In the genomic region with DNA sequence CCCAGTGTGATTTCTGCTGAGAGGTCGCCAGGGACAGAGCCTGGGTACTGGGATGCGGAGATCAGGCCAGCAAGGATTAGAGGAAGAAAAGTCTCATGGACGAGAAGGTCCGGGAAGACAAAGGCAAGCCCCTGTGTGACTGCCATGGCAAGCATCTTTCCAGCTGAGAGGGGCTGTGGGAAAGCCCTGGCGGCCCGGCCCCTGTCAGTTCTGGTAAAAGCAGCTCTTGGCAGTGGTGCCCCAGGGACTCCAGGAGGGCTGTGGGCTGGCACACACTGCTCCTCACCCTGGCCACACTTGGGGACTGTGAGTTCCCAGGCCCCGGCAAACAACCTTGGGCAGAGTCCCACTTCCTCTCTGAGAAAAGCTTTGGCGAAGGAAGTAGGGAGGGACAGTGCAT, we compare ENCODE assay signal across 10 mouse cellular contexts.
DNase-seq lines count a peak whose midpoint lies in the region; ATAC-seq and TF ChIP-seq lines count a peak whose summit lies in the region.
"Had no signal": no experiment of that assay in that cellular context is flagged by ENCODE, and none has a peak within 500 bp of the region (broad histone marks: within the 10 kb centered on the region; RNA-seq: fewer than 3 reads in every experiment).

No protein-coding gene starts in this region.

- no peak overlapping the region for H3K9ac ChIP-seq in liver, embryonic 12.5 days

- no peaks in the 10 kb centered on the region for H3K36me3 ChIP-seq in heart, embryonic 10.5 days
- no peaks in the 10 kb centered on the region for H3K36me3 ChIP-seq in liver, embryonic 12.5 days

- ATAC-seq in liver, embryonic 12.5 days, result no peak

- no peak overlapping the region for H3K4me3 ChIP-seq in heart, embryonic 10.5 days
- no peak overlapping the region for H3K4me3 ChIP-seq in olfactory bulb, adult 2 months (ENCODE audit: insufficient read depth, low read depth, low read length)
- H3K4me3 ChIP-seq in liver, embryonic 12.5 days, result no peak overlapping the region
- H3K4me3 ChIP-seq: megakaryocyte, embryonic 14.5 days had no signal

- DNase-seq in heart, embryonic 10.5 days (ENCODE audit: low spot score), result no peak
- DNase-seq in heart, postnatal 4 days, result no peak
- DNase-seq in cerebellum, postnatal 25 days, result peak; percentile 32 to 55
- DNase-seq in layer of hippocampus, postnatal 10 days (ENCODE audit: low spot score in 2 of 2), result peak; percentile 67 to 74
- no peak for DNase-seq in c-Kit-positive CD71-positive TER-119-positive erythroid progenitor cells, embryonic 14.5 days (ENCODE audit: low spot score)
- no peak for DNase-seq in kidney, postnatal 36 days

- peaks cover 79% of the 10 kb centered on the region for H3K4me1 ChIP-seq in heart, embryonic 10.5 days
- H3K4me1 ChIP-seq in olfactory bulb, adult 2 months (ENCODE audit: control insufficient read depth, insufficient read depth, low read length), result peaks cover 35% of the 10 kb centered on the region
- peaks cover 10% of the 10 kb centered on the region; the same call in 1 of the 2 replicates for H3K4me1 ChIP-seq in liver, embryonic 12.5 days

- TF ChIP-seq CTCF in olfactory bulb, adult 2 months (IDR thresholded peaks at IDR 0.05; ENCODE audit: insufficient read depth, low read depth, low read length), result no peak

- 68% methylated on average over 8 of the region's 8 CpGs for WGBS in heart, embryonic 10.5 days
- WGBS in olfactory bulb, adult 2 months, result 69% methylated on average over 8 of the region's 8 CpGs
- WGBS in liver, embryonic 12.5 days (ENCODE audit: insufficient replicate concordance), result 60% methylated on average over 8 of the region's 8 CpGs

- H3K27ac ChIP-seq in heart, embryonic 10.5 days, result peak overlapping the region; percentile 83
- peak overlapping the region; percentile 49; the same call in 1 of the 2 replicates for H3K27ac ChIP-seq in olfactory bulb, adult 2 months (ENCODE audit: insufficient read depth, low read depth, low read length)
- no peak overlapping the region for H3K27ac ChIP-seq in liver, embryonic 12.5 days

- TF ChIP-seq POLR2A in olfactory bulb, adult 2 months (IDR thresholded peaks at IDR 0.05; ENCODE audit: insufficient read depth, low read depth, low read length), result no peak

- no peaks in the 10 kb centered on the region for H3K27me3 ChIP-seq in heart, embryonic 10.5 days (ENCODE audit: insufficient read depth, poor library complexity, severe bottlenecking)
- H3K27me3 ChIP-seq in liver, embryonic 12.5 days (replicated peaks), result no peaks in the 10 kb centered on the region
- H3K27me3 ChIP-seq: CH12.LX had no signal

- no peaks in the 10 kb centered on the region for H3K9me3 ChIP-seq in heart, embryonic 10.5 days
- no peaks in the 10 kb centered on the region for H3K9me3 ChIP-seq in liver, embryonic 12.5 days (replicated peaks)

- H3K4me2 ChIP-seq in liver, embryonic 12.5 days, result no peak overlapping the region

Comparison
In these comparisons a context has a peak if more than half of its experiments do, and no peak if none do; other contexts are left out.
1. DNase-seq: peak in cerebellum, postnatal 25 days (2 of 2) and layer of hippocampus, postnatal 10 days (2 of 2); none in heart, embryonic 10.5 days (single experiment), heart, postnatal 4 days (single experiment), c-Kit-positive CD71-positive TER-119-positive erythroid progenitor cells, embryonic 14.5 days (single experiment) and kidney, postnatal 36 days (0 of 2).